Mouse (Mus musculus): ENCODE measurements around the gene Olfr547. TPM values are rescaled to one million over a fixed set of nuclear protein-coding genes. Genes with fewer than 3 reads are reported as not detected.

Olfr547 gene
- polyA plus RNA-seq, 1 experiment from 2014 or later: not detected

DNA sequence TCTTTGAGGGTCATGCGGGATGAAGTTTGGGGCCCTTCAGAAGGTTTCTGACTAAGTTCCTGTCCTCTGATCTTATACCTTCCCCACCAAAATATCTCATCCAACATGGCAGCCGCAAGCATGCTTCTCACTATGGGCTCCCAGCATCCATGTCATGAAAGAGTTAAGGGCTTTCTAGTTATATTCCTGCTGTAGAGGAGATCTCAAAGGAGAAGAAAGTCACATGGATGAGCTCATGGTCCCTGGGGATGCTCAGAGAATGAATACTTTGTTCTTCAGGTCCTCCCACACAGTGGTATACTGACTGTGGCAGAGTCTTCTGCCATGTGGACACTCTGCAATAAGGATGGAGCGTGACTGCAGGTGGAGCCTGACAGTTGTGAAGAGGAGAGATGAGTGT is 15.0 kb downstream of the Olfr547 start, which contains the start of gene Olfr549:
Olfr549 (plus strand) TSS at position 301 of the 400 bp plus-strand sequence.
- WGBS: 85% methylated on average over 3 of the region's 3 CpGs
- Histone ChIP-seq H3K27me3 (ENCODE audit: control insufficient read depth, insufficient read depth, low read length) (no peaks in the 10 kb centered on the region), H3K4me2 (ENCODE audit: low read depth, low read length) (no peak within 1 kb of the TSS), H3K27ac (ENCODE audit: low read length) (no peak within 1 kb of the TSS), H3K4me1 (ENCODE audit: control insufficient read depth, insufficient read depth, low read length) (no peaks in the 10 kb centered on the region), H3K9ac (ENCODE audit: low read length) (no peak within 1 kb of the TSS), H3K4me3 (replicated peaks; ENCODE audit: low read length) (no peak within 1 kb of the TSS), H3K9me3 (replicated peaks; ENCODE audit: control insufficient read depth, low read length) (no peaks in the 10 kb centered on the region), H3K36me3 (ENCODE audit: control insufficient read depth, insufficient read depth, low read length) (no peaks in the 10 kb centered on the region)
- ATAC-seq (ENCODE audit: insufficient read depth, low FRiP score): no peak

DNA sequence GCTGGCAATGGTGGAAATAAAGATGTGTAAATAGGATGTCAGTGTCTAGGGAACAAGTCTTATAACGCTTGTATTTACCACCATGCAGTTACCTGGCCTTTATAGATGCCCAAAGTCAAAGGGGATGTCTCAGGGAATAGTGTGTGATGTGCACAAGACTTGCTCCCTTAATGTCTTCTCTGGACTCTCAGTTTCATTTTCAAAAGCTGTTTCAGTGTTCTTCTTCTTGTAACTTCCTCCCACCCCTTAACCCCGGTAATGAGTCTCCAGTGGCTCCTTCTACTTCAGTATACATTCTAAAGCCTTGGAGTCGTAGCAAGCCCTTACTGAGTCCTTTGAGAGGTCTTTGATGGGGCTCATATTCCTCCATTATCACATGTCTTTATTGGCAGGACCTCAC is 18.7 kb downstream of the Olfr547 start:
- H3K4me1 ChIP-seq (ENCODE audit: control insufficient read depth, insufficient read depth, low read length): no peaks in the 10 kb centered on the region
- no peak overlapping the region for H3K4me2 ChIP-seq (ENCODE audit: low read depth, low read length)
- H3K27me3 ChIP-seq (ENCODE audit: control insufficient read depth, insufficient read depth, low read length): no peaks in the 10 kb centered on the region
- no peak overlapping the region for H3K9ac ChIP-seq (ENCODE audit: low read length)
- no peak overlapping the region for H3K4me3 ChIP-seq (replicated peaks; ENCODE audit: low read length)
- H3K9me3 ChIP-seq (replicated peaks; ENCODE audit: control insufficient read depth, low read length): no peaks in the 10 kb centered on the region
- no peak for ATAC-seq (ENCODE audit: insufficient read depth, low FRiP score)
- H3K27ac ChIP-seq (ENCODE audit: low read length): no peak overlapping the region
- no peaks in the 10 kb centered on the region for H3K36me3 ChIP-seq (ENCODE audit: control insufficient read depth, insufficient read depth, low read length)
- WGBS: 71% methylated on average over 3 of the region's 3 CpGs

DNA sequence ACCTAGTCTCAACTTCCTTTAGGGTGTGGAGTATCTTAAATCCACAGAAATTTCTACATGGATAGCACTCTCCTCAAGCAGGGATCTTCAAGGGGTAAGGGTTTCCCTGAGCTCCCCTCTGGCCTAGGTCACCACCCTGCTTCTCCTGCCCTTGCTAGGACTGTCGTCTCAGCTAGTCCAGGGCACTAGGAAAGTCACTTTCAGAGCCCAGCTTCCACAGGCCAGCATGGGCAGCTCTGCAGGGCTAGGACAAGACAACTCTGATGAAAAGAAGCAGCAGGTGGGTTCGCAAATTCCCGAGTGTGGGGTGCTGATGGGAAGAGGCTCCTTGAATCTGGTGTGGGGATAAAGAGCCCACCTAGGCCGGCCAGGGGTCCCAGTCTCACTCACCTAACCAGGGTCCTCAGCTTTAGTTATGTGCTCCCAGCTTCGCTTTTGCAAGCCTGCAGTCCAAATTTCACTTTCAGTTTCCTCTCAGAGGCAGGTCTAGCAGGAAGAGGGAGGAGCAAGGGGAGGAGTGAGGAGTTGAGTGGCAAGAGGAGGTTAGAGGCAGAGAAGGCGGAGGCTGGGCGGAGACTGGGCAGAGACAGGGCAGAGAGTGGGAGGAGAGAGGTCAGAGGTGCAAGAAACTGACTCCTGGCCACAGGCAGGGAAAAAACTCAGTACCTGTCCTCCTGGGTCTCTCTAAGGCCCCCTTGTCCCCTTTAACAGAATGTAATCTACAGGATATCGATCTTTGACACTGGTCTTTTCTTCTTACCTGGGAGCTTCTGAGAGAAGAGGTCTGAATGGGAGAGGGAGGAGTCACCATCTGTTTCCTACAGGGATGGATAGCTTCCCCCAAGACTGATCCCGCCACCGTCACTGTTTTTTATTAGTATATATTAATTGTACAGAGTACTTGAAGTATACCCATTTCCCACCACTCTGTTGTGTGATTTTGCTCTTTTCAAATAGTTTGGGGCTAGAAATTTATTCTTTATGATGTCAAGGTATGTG is 30.7 kb downstream of the Olfr547 start, which contains the start of gene Trim21:
Trim21 (minus strand) TSS at position 488 of the 999 bp plus-strand sequence.
- H3K4me2 ChIP-seq (ENCODE audit: low read depth, low read length): peak within 1 kb of the TSS; percentile 89
- H3K4me1 ChIP-seq (ENCODE audit: control insufficient read depth, insufficient read depth, low read length): peaks cover 2% of the 10 kb centered on the region; the same call in 1 of the 2 replicates
- peak within 1 kb of the TSS; percentile 58 for H3K4me3 ChIP-seq (replicated peaks; ENCODE audit: low read length)
- peak within 1 kb of the TSS; percentile 79 for H3K9ac ChIP-seq (ENCODE audit: low read length)
- no peaks in the 10 kb centered on the region for H3K27me3 ChIP-seq (ENCODE audit: control insufficient read depth, insufficient read depth, low read length)
- H3K27ac ChIP-seq (ENCODE audit: low read length): peak within 1 kb of the TSS; percentile 50; the same call in 1 of the 2 replicates
- peak; percentile 98 for ATAC-seq (ENCODE audit: insufficient read depth, low FRiP score)
- H3K36me3 ChIP-seq (ENCODE audit: control insufficient read depth, insufficient read depth, low read length): no peaks in the 10 kb centered on the region
- H3K9me3 ChIP-seq (replicated peaks; ENCODE audit: control insufficient read depth, low read length): no peaks in the 10 kb centered on the region
- 13% methylated on average over 10 of the region's 10 CpGs for WGBS

DNA sequence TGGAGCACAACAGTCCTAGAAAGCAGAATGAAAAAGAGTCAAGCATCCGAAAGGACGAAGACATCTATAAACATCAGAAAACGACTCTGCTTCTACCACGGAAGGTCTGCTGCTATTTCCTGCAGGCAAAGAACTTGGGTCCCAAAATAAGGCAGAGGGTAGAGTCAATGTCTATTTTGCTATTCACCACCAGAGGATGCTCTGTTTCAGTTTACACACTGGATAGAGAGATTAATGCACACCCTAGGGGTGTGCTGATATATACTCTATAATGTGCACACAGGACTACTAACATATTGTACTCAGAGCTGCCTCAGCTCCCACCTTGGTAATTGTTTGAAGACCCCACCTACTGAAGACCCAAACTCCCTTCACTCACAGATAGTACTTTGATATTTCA is 31.7 kb downstream of the Olfr547 start:
- H3K36me3 ChIP-seq (ENCODE audit: control insufficient read depth, insufficient read depth, low read length): no peaks in the 10 kb centered on the region
- no peaks in the 10 kb centered on the region for H3K9me3 ChIP-seq (replicated peaks; ENCODE audit: control insufficient read depth, low read length)
- H3K4me3 ChIP-seq (replicated peaks; ENCODE audit: low read length): no peak overlapping the region
- no peak overlapping the region for H3K9ac ChIP-seq (ENCODE audit: low read length)
- 87% methylated on average over 4 of the region's 4 CpGs for WGBS
- H3K4me2 ChIP-seq (ENCODE audit: low read depth, low read length): no peak overlapping the region
- ATAC-seq (ENCODE audit: insufficient read depth, low FRiP score): no peak
- no peaks in the 10 kb centered on the region for H3K27me3 ChIP-seq (ENCODE audit: control insufficient read depth, insufficient read depth, low read length)
- no peak overlapping the region for H3K27ac ChIP-seq (ENCODE audit: low read length)
- H3K4me1 ChIP-seq (ENCODE audit: control insufficient read depth, insufficient read depth, low read length): peaks cover 2% of the 10 kb centered on the region; the same call in 1 of the 2 replicates

DNA sequence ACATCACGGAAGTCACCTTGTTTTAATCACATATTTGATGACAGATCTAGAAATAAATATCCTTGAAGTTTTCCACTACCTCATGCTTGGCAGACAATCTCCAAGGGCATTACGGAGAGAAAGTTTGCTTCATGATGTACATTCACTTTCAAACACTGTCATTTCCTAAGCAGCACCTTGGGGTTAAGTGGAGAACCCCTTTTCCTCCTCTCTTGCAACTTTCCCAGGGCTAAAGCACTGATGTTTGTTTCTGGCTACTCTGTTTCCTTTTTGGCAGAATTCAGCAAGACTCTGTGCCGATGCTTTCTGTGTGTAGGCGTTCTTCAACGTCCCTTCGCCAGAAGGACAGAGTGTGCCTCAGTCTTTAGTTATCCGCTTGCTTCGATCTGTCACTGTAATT is 36.6 kb downstream of the Olfr547 start, which contains the start of gene Olfr550:
Olfr550 (plus strand) TSS at position 301 of the 400 bp plus-strand sequence.
- WGBS: 87% methylated on average over 8 of the region's 8 CpGs
- Histone ChIP-seq H3K4me3 (replicated peaks; ENCODE audit: low read length) (no peak within 1 kb of the TSS), H3K9me3 (replicated peaks; ENCODE audit: control insufficient read depth, low read length) (no peaks in the 10 kb centered on the region), H3K9ac (ENCODE audit: low read length) (no peak within 1 kb of the TSS), H3K4me2 (ENCODE audit: low read depth, low read length) (no peak within 1 kb of the TSS), H3K36me3 (ENCODE audit: control insufficient read depth, insufficient read depth, low read length) (no peaks in the 10 kb centered on the region), H3K4me1 (ENCODE audit: control insufficient read depth, insufficient read depth, low read length) (no peaks in the 10 kb centered on the region), H3K27ac (ENCODE audit: low read length) (no peak within 1 kb of the TSS), H3K27me3 (ENCODE audit: control insufficient read depth, insufficient read depth, low read length) (no peaks in the 10 kb centered on the region)
- no peak for ATAC-seq (ENCODE audit: insufficient read depth, low FRiP score)

DNA sequence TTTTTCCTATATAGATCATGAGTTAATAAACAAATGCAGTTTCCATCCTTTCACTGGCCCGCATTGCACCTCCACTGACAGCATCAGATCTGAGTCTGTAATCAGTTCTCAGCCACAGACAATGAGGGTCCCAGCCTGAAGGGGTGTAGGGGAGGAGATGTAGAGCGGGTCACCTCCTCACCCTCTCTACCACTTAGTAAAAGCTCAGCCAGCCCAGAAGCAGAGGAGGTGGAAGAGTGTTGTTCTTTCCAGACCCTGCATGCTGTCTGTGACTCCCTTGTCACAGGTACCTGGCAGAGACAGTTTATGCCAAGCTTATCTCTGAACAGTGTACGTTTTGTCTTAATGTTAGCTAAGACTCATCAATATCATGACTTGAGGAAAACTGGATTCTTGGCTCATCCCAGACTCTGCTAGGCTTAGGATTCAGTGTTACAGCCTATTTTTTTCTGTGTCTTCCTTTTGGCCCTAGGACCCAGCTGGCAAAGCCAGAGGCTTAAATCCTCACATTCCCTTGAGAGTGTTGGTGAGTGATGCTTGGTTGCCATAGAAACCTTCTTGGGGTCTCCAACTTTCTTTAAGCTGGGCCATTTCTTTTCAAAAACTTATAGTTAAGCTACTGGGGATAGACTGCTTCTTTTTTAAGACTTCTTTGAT is 38.8 kb downstream of the Olfr547 start:
- Histone ChIP-seq H3K27me3 (ENCODE audit: control insufficient read depth, insufficient read depth, low read length) (no peaks in the 10 kb centered on the region), H3K9ac (ENCODE audit: low read length) (no peak overlapping the region), H3K4me1 (ENCODE audit: control insufficient read depth, insufficient read depth, low read length) (no peaks in the 10 kb centered on the region), H3K9me3 (replicated peaks; ENCODE audit: control insufficient read depth, low read length) (no peaks in the 10 kb centered on the region), H3K36me3 (ENCODE audit: control insufficient read depth, insufficient read depth, low read length) (no peaks in the 10 kb centered on the region), H3K27ac (ENCODE audit: low read length) (no peak overlapping the region), H3K4me2 (ENCODE audit: low read depth, low read length) (no peak overlapping the region), H3K4me3 (replicated peaks; ENCODE audit: low read length) (no peak overlapping the region)
- no peak for ATAC-seq (ENCODE audit: insufficient read depth, low FRiP score)
- WGBS: 76% methylated on average over 3 of the region's 3 CpGs

DNA sequence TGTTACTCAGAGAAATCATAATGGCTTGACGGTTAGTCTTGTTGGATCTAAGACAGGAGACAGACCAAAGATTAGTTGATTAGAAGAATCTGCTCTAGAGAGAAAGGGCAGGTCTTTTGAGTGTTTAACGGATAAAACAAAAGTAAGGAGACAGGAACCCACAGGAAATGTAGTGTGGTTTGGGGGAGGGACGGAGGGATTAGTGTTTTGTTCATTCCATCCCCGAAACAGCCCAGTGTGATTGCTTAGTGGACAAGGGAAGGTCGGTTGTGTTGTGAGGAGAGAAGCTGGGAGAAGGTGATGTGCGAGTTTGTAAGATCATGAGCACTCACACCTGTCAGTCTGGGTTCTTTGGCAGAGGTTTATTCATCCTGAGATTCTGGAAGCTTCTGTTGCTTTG is 41.4 kb downstream of the Olfr547 start:
- no peak for ATAC-seq (ENCODE audit: insufficient read depth, low FRiP score)
- H3K9me3 ChIP-seq (replicated peaks; ENCODE audit: control insufficient read depth, low read length): no peaks in the 10 kb centered on the region
- 58% methylated on average over 6 of the region's 6 CpGs for WGBS
- H3K36me3 ChIP-seq (ENCODE audit: control insufficient read depth, insufficient read depth, low read length): no peaks in the 10 kb centered on the region
- H3K4me3 ChIP-seq (replicated peaks; ENCODE audit: low read length): no peak overlapping the region
- H3K4me1 ChIP-seq (ENCODE audit: control insufficient read depth, insufficient read depth, low read length): no peaks in the 10 kb centered on the region
- no peaks in the 10 kb centered on the region for H3K27me3 ChIP-seq (ENCODE audit: control insufficient read depth, insufficient read depth, low read length)
- no peak overlapping the region for H3K27ac ChIP-seq (ENCODE audit: low read length)
- H3K4me2 ChIP-seq (ENCODE audit: low read depth, low read length): no peak overlapping the region
- no peak overlapping the region for H3K9ac ChIP-seq (ENCODE audit: low read length)

Measured in stomach, embryonic 16.5 days (tissue).